Mouse (Mus musculus): ENCODE results near the gene St14. TPM values are rescaled to one million over a fixed set of nuclear protein-coding genes. Genes with fewer than 3 reads are reported as not detected.
A peak's percentile ranks its signal among the peaks of the same experiment; 100 is the strongest.

St14 gene
- polyA plus RNA-seq, 1 experiment = 1.2 TPM

- H3K27me3 ChIP-seq (ENCODE audit: control insufficient read depth, insufficient read depth, low read length) = no peaks in the 10 kb centered on the region
- H3K4me3 ChIP-seq (replicated peaks; ENCODE audit: insufficient read depth, low read depth, low read length) = no peak overlapping the region
- peaks cover 10% of the 10 kb centered on the region for H3K4me1 ChIP-seq (ENCODE audit: control insufficient read depth, insufficient read depth, low read length)
- no peak for DNase-seq
- H3K27ac ChIP-seq (ENCODE audit: insufficient read depth, low read length) = no peak overlapping the region
- WGBS = 68% methylated on average over 3 of the region's 3 CpGs
- TF ChIP-seq CTCF (IDR thresholded peaks at IDR 0.05; ENCODE audit: borderline replicate concordance, insufficient read depth, low read depth, low read length) (no peak), POLR2A (IDR thresholded peaks at IDR 0.05; ENCODE audit: borderline replicate concordance, insufficient read depth, low read length) (no peak)
Observed at GRCm38 (mm10) chr9:31088116-31088515, 43.5 kb downstream of the St14 start.

GRCm38 (mm10) chr9:31087466-31087865 is 44.2 kb downstream of the St14 start:
- no peak for DNase-seq
- no peaks in the 10 kb centered on the region for H3K27me3 ChIP-seq (ENCODE audit: control insufficient read depth, insufficient read depth, low read length)

GRCm38 (mm10) chr9:31086754-31087145 is 44.9 kb downstream of the St14 start:
- Histone ChIP-seq H3K4me3 (replicated peaks; ENCODE audit: insufficient read depth, low read depth, low read length) (no peak overlapping the region), H3K27me3 (ENCODE audit: control insufficient read depth, insufficient read depth, low read length) (no peaks in the 10 kb centered on the region), H3K4me1 (ENCODE audit: control insufficient read depth, insufficient read depth, low read length) (peaks cover 15% of the 10 kb centered on the region), H3K27ac (ENCODE audit: insufficient read depth, low read length) (no peak overlapping the region)
- DNase-seq = no peak
- WGBS = 83% methylated on average over 7 of the region's 7 CpGs
- no peak for TF ChIP-seq CTCF (IDR thresholded peaks at IDR 0.05; ENCODE audit: borderline replicate concordance, insufficient read depth, low read depth, low read length)
- no peak for TF ChIP-seq POLR2A (IDR thresholded peaks at IDR 0.05; ENCODE audit: borderline replicate concordance, insufficient read depth, low read length)

More at GRCm38 (mm10) chr9:31087466-31087865, 44.2 kb downstream of the St14 start:
- Histone ChIP-seq H3K4me1 (ENCODE audit: control insufficient read depth, insufficient read depth, low read length) (peaks cover 10% of the 10 kb centered on the region), H3K27ac (ENCODE audit: insufficient read depth, low read length) (no peak overlapping the region), H3K4me3 (replicated peaks; ENCODE audit: insufficient read depth, low read depth, low read length) (no peak overlapping the region)
- 43% methylated on average over 4 of the region's 4 CpGs for WGBS
- TF ChIP-seq POLR2A (IDR thresholded peaks at IDR 0.05; ENCODE audit: borderline replicate concordance, insufficient read depth, low read length) = no peak
- TF ChIP-seq CTCF (IDR thresholded peaks at IDR 0.05; ENCODE audit: borderline replicate concordance, insufficient read depth, low read depth, low read length) = no peak

GRCm38 (mm10) chr9:31086085-31086753 is 45.4 kb downstream of the St14 start:
- TF ChIP-seq CTCF (IDR thresholded peaks at IDR 0.05; ENCODE audit: borderline replicate concordance, insufficient read depth, low read depth, low read length) = peak; percentile 69; the same call in 1 of the 2 replicates
- no peak for TF ChIP-seq POLR2A (IDR thresholded peaks at IDR 0.05; ENCODE audit: borderline replicate concordance, insufficient read depth, low read length)
- H3K4me1 ChIP-seq (ENCODE audit: control insufficient read depth, insufficient read depth, low read length) = peaks cover 12% of the 10 kb centered on the region
- H3K27ac ChIP-seq (ENCODE audit: insufficient read depth, low read length) = no peak overlapping the region
- WGBS = 27% methylated on average over 10 of the region's 10 CpGs
- peak; percentile 38 to 62 for DNase-seq
- H3K27me3 ChIP-seq (ENCODE audit: control insufficient read depth, insufficient read depth, low read length) = no peaks in the 10 kb centered on the region
- H3K4me3 ChIP-seq (replicated peaks; ENCODE audit: insufficient read depth, low read depth, low read length) = no peak overlapping the region

- Histone ChIP-seq H3K4me3 (replicated peaks; ENCODE audit: insufficient read depth, low read depth, low read length) (no peak overlapping the region), H3K27ac (ENCODE audit: insufficient read depth, low read length) (no peak overlapping the region), H3K4me1 (ENCODE audit: control insufficient read depth, insufficient read depth, low read length) (peaks cover 5% of the 10 kb centered on the region; the same call in 1 of the 2 replicates), H3K27me3 (ENCODE audit: control insufficient read depth, insufficient read depth, low read length) (no peaks in the 10 kb centered on the region)
- 89% methylated on average over 5 of the region's 5 CpGs for WGBS
- TF ChIP-seq CTCF (IDR thresholded peaks at IDR 0.05; ENCODE audit: borderline replicate concordance, insufficient read depth, low read depth, low read length) (no peak), POLR2A (IDR thresholded peaks at IDR 0.05; ENCODE audit: borderline replicate concordance, insufficient read depth, low read length) (no peak)
- no peak for DNase-seq
Observed at GRCm38 (mm10) chr9:31085556-31085955, 46.1 kb downstream of the St14 start.

- Histone ChIP-seq H3K4me1 (ENCODE audit: control insufficient read depth, insufficient read depth, low read length) (0 out of 2 replicates have a peak, but pooled peaks cover 4% of the 10 kb centered on the region), H3K4me3 (replicated peaks; ENCODE audit: insufficient read depth, low read depth, low read length) (no peak overlapping the region), H3K27ac (ENCODE audit: insufficient read depth, low read length) (no peak overlapping the region), H3K27me3 (ENCODE audit: control insufficient read depth, insufficient read depth, low read length) (no peaks in the 10 kb centered on the region)
- no peak for DNase-seq
- WGBS = 69% methylated on average over 6 of the region's 6 CpGs
- TF ChIP-seq POLR2A (IDR thresholded peaks at IDR 0.05; ENCODE audit: borderline replicate concordance, insufficient read depth, low read length) = no peak
- no peak for TF ChIP-seq CTCF (IDR thresholded peaks at IDR 0.05; ENCODE audit: borderline replicate concordance, insufficient read depth, low read depth, low read length)
Observed at GRCm38 (mm10) chr9:31082771-31083170, 48.9 kb downstream of the St14 start.

- peak; percentile 64 to 78 for DNase-seq
- Histone ChIP-seq H3K27ac (ENCODE audit: insufficient read depth, low read length) (no peak overlapping the region), H3K4me1 (ENCODE audit: control insufficient read depth, insufficient read depth, low read length) (0 out of 2 replicates have a peak, but pooled peaks cover 4% of the 10 kb centered on the region), H3K4me3 (replicated peaks; ENCODE audit: insufficient read depth, low read depth, low read length) (peak overlapping the region; percentile 56), H3K27me3 (ENCODE audit: control insufficient read depth, insufficient read depth, low read length) (no peaks in the 10 kb centered on the region)
- no peak for TF ChIP-seq POLR2A (IDR thresholded peaks at IDR 0.05; ENCODE audit: borderline replicate concordance, insufficient read depth, low read length)
- TF ChIP-seq CTCF (IDR thresholded peaks at IDR 0.05; ENCODE audit: borderline replicate concordance, insufficient read depth, low read depth, low read length) = peak; percentile 80
- 11% methylated on average over 15 of the region's 15 CpGs for WGBS
Observed at GRCm38 (mm10) chr9:31082054-31082666, 49.5 kb downstream of the St14 start.

- Histone ChIP-seq H3K4me3 (replicated peaks; ENCODE audit: insufficient read depth, low read depth, low read length) (no peak overlapping the region), H3K27me3 (ENCODE audit: control insufficient read depth, insufficient read depth, low read length) (no peaks in the 10 kb centered on the region), H3K27ac (ENCODE audit: insufficient read depth, low read length) (no peak overlapping the region), H3K4me1 (ENCODE audit: control insufficient read depth, insufficient read depth, low read length) (0 out of 2 replicates have a peak, but pooled peaks cover 4% of the 10 kb centered on the region)
- no peak for DNase-seq
- 80% methylated on average over 6 of the region's 6 CpGs for WGBS
- no peak for TF ChIP-seq CTCF (IDR thresholded peaks at IDR 0.05; ENCODE audit: borderline replicate concordance, insufficient read depth, low read depth, low read length)
- TF ChIP-seq POLR2A (IDR thresholded peaks at IDR 0.05; ENCODE audit: borderline replicate concordance, insufficient read depth, low read length) = no peak
Observed at GRCm38 (mm10) chr9:31080726-31081125, 50.9 kb downstream of the St14 start.
